Mouse (Mus musculus) 3T3-L1 (cell line): ENCODE measurements at regions not wholly inside any gene's neighbourhood (a gene's known extent, or its start where the extent isn't known, plus 50 kb on each side); places are given as distances from the start of the nearest gene placed in this dataset.

Experiments used
- DNase-seq: peaks from one replicate; pipeline ENCODE4 v3.0.0-alpha.2; 2015; ENCODE audit warnings: low read depth, low spot score

DNA sequence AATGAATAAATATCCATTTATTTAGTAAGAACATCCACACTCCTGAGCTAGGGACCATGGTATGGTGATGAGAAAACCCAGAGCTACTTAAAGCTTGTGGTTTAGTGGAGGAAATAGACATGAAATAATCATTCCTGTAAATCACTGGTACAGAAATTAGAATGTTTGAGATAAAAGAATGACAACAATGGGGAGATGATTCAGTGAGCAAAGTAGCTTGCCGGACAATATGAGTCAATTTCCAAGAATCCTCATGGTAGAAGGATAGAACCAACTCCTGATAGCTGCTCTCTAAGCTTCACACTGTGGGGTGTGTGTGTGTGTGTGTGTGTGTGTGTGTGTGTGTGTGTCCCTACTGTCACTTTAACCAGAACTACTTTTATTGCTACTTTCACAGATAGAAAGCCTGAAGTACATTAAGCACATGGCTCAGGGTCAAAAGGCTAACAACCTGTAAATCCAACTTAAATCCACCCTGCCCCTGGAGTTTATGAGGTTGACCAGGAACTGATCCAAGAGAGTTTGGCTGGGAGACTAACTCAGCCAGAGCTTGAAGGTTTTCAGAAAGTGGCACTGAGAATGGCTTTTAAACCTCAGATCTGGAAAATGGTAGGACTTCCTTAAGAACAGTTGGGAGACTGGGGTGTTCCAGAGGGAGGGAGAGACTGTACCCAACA lies 336.9 kb upstream of the Gcfc2 start:
- DNase-seq = no peak

GRCm38 (mm10) chr6:81589727-81590126 lies 333.7 kb upstream of the Gcfc2 start:
- no peak for DNase-seq

GRCm38 (mm10) chr6:81595926-81596325 lies 327.5 kb upstream of the Gcfc2 start:
- DNase-seq = no peak

- no peak for DNase-seq
These were observed 314.8 kb upstream of the Gcfc2 start for GRCm38 (mm10) chr6:81608637-81609036.

- DNase-seq = no peak
These were observed 311.5 kb upstream of the Gcfc2 start for GRCm38 (mm10) chr6:81611980-81612379.

GRCm38 (mm10) chr6:81618018-81618417 lies 305.5 kb upstream of the Gcfc2 start:
- no peak for DNase-seq

DNA sequence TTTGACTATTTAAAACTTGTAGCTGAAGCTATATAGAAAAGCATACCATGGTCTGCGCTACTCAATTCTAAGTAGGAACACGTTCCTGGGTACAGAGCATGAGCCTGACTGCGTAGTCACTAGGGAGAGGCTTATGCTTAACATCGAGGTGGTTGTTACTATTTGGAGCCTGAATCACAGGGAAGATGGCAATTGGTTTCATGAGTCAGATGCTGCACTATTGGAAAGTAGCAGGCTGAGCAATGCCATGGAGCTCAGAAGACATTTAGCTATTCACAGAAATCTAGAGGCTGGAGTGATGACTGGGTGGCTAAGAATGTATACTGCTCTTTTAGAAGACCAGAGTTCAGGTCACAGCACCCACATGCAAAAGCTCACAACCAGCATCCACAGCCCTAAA lies 302.4 kb upstream of the Gcfc2 start:
- no peak for DNase-seq

GRCm38 (mm10) chr6:81622714-81623113 lies 300.8 kb upstream of the Gcfc2 start:
- no peak for DNase-seq

GRCm38 (mm10) chr6:81625016-81625415 lies 298.5 kb upstream of the Gcfc2 start:
- no peak for DNase-seq

DNA sequence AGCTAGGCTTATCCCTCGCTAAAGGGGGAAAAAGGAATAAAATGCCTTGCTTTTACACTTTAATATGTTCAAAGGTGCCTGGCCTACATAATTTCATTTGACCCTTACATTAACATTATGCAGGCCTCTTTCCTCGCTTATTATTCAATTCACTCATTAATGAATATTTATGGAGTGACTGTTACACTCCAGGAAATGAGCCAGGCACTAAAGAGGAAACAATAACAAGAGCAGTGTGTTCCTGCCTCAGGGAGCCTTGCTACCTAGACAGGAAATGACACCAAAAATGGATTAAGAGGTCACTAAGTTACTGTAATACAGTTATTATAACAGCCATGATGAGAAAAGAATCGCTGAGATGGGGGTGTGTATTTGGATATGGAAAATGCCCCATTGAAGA lies 289.9 kb upstream of the Gcfc2 start:
- DNase-seq = no peak

- DNase-seq = no peak
These were observed 275.7 kb upstream of the Gcfc2 start for GRCm38 (mm10) chr6:81647615-81648375.

- no peak for DNase-seq
These were observed 271.6 kb upstream of the Gcfc2 start for GRCm38 (mm10) chr6:81651856-81652255.

DNA sequence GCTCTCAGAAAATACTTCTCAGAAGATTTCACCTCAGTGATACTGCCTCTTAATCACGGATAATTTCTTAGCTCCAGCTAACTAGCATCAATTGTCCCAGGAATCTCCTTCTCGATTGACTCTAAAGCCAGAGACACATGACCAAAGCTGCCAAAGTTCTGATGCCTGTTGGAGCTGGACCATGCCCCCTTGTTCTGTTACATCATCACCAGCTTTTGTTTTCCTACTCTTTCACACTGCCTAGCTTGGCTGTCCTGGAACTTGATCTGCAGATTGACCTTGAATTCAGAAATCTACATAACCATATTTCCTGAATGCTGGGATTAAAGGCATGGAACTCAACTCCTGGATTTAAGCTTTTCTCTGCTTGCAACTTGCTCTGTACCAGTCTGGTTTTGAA lies 268.3 kb upstream of the Gcfc2 start:
- DNase-seq = no peak

- DNase-seq = no peak
These were observed 262.7 kb upstream of the Gcfc2 start for GRCm38 (mm10) chr6:81660478-81661395.

- DNase-seq = no peak
These were observed 254.5 kb upstream of the Gcfc2 start for GRCm38 (mm10) chr6:81668944-81669343.

- no peak for DNase-seq
These were observed 250.2 kb upstream of the Gcfc2 start for GRCm38 (mm10) chr6:81673316-81673715.

GRCm38 (mm10) chr6:81697284-81697683 lies 226.2 kb upstream of the Gcfc2 start:
- no peak for DNase-seq

GRCm38 (mm10) chr6:81698173-81698572 lies 225.3 kb upstream of the Gcfc2 start:
- no peak for DNase-seq

DNA sequence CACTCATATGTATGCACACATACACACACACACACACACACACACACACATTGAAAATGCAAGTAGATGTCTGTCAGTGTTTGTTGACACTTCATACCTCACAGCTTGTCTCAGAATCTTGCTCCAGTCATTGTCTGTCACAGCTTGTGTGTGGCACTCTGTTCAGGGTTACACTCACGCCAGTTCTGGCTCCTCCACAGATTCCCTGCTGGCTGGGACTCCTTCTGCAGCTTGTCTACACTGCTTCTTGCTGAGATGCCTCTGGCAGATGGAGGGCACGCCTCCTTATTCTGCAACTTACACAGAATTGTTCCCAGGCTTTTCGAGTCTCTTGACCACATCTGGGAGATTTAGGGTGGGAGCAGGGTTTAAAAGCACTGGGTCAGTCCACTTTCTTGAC lies 208.6 kb upstream of the Gcfc2 start:
- DNase-seq = no peak

GRCm38 (mm10) chr6:81716371-81716770 lies 207.1 kb upstream of the Gcfc2 start:
- no peak for DNase-seq

GRCm38 (mm10) chr6:81724601-81725545 lies 198.6 kb upstream of the Gcfc2 start:
- no peak for DNase-seq
